Mouse (Mus musculus): ENCODE data around the gene Lrrc8d.

DNA sequence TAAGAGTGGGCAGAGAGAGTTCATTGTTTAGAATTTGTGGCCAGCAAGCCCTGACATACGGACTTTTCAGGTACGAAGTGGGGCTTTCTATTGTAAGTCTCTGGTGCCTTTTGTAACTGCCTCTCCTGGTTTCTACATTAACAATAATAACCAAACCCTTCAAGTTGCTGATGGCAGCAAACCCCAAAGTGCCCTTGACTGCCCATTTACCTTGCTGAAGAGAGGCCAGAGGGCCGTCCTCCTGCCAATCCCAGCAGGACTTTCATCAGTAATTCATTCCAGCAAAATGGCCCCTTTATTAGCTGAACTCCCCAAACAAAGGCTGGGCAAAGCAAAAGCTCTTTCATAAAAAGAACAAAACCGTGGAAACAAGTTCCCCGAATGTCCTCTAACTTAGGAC lies 118.6 kb downstream of the Lrrc8d start:
- no peak for TF ChIP-seq CTCF (IDR thresholded peaks at IDR 0.05; ENCODE audit: low read depth, low read length)
- TF ChIP-seq EP300 (IDR thresholded peaks at IDR 0.05; ENCODE audit: insufficient read depth, low read depth, low read length), result no peak

Data from ES-Bruce4 (cell line).